ENCODE assay signal across 9 mouse cellular contexts in the genomic region with DNA sequence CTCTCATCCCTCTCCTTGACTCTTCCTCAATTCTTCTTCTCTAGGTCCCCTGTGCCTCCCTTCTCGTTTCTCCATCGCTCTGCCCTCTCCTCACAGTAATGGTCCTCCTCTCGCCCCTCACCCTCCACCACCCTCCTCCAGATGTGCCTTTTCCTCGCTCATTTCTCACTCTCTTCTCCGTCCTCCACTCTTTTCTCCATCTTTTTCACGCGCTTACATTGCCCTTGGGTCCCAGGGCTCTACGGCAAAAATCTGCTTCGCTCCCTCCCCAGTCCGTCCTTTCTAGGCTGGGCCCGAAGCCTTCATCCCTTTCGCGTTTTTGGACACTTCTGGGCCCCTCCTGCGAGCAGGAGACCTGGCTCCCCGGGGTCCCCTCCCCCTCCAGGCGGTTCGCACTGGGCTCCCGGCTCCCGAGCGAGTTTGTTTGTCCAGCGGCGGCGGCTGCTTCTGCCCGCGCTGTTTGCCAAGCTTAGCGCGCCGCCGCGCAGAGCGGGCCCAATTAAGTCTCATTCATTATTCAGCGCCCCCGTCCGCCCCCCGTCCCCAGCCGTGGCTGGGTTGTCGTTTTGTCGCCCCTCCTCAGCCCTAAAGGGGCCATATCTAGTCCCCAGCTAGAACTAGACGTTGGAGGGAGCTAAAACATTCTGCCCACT. TPM values are rescaled to one million over a fixed set of nuclear protein-coding genes. Genes with fewer than 3 reads are reported as not detected.
DNase-seq lines count a peak whose midpoint lies in the region; ATAC-seq and TF ChIP-seq lines count a peak whose summit lies in the region.
"Had no signal": no experiment of that assay in that cellular context is flagged by ENCODE, and none has a peak within 500 bp of the region (broad histone marks: within the 10 kb centered on the region; RNA-seq: fewer than 3 reads in every experiment).

No protein-coding gene starts in this region.

- H3K36me3 ChIP-seq in embryonic facial prominence, embryonic 13.5 days = no peaks in the 10 kb centered on the region
- no peaks in the 10 kb centered on the region for H3K36me3 ChIP-seq in intestine, embryonic 14.5 days (ENCODE audit: control insufficient read depth, insufficient read depth, low read length)
- H3K36me3 ChIP-seq in small intestine, adult 2 months (ENCODE audit: control insufficient read depth, insufficient read depth, low read length) = peaks cover 9% of the 10 kb centered on the region
- no peaks in the 10 kb centered on the region for H3K36me3 ChIP-seq in thymus, adult 2 months (ENCODE audit: control insufficient read depth, insufficient read depth, low read length)

- H3K9me3 ChIP-seq in embryonic facial prominence, embryonic 13.5 days = no peaks in the 10 kb centered on the region
- H3K9me3 ChIP-seq in intestine, embryonic 14.5 days (ENCODE audit: control insufficient read depth, low read length) = no peaks in the 10 kb centered on the region

- H3K4me3 ChIP-seq in embryonic facial prominence, embryonic 13.5 days = peak overlapping the region; percentile 46
- H3K4me3 ChIP-seq in intestine, embryonic 14.5 days (ENCODE audit: low read depth, low read length) = peak overlapping the region; percentile 25
- H3K4me3 ChIP-seq in lung, adult 2 months (replicated peaks; ENCODE audit: extremely low read depth, low read depth, low read length) = peak overlapping the region; percentile 37
- peak overlapping the region; percentile 78 for H3K4me3 ChIP-seq in small intestine, adult 2 months (ENCODE audit: low read depth, low read length)
- H3K4me3 ChIP-seq in thymus, adult 2 months (ENCODE audit: control insufficient read depth, insufficient read depth, low read length) = no peak overlapping the region

- peaks cover 78% of the 10 kb centered on the region for H3K27me3 ChIP-seq in embryonic facial prominence, embryonic 13.5 days
- H3K27me3 ChIP-seq in intestine, embryonic 14.5 days (replicated peaks; ENCODE audit: control insufficient read depth, insufficient read depth, low read length) = peaks cover 68% of the 10 kb centered on the region
- H3K27me3 ChIP-seq in small intestine, adult 2 months (ENCODE audit: control insufficient read depth, insufficient read depth, low read length) = peaks cover 57% of the 10 kb centered on the region
- H3K27me3 ChIP-seq in thymus, adult 2 months (ENCODE audit: control insufficient read depth, insufficient read depth, low read length) = peaks cover 47% of the 10 kb centered on the region
- H3K27me3 ChIP-seq: CH12.LX had no signal

- H3K4me1 ChIP-seq in embryonic facial prominence, embryonic 13.5 days = peaks cover 52% of the 10 kb centered on the region
- H3K4me1 ChIP-seq in intestine, embryonic 14.5 days (replicated peaks; ENCODE audit: control insufficient read depth, insufficient read depth, low read length) = peaks cover 22% of the 10 kb centered on the region
- peaks cover 18% of the 10 kb centered on the region for H3K4me1 ChIP-seq in lung, adult 2 months (ENCODE audit: control insufficient read depth, insufficient read depth, low read length)
- peaks cover 17% of the 10 kb centered on the region for H3K4me1 ChIP-seq in small intestine, adult 2 months (ENCODE audit: control insufficient read depth, insufficient read depth, insufficient read length, low read length)
- H3K4me1 ChIP-seq in thymus, adult 2 months (replicated peaks; ENCODE audit: control insufficient read depth, insufficient read depth, low read length) = 0 out of 2 replicates have a peak, but pooled peaks cover 8% of the 10 kb centered on the region

- peak overlapping the region; percentile 55; the same call in 1 of the 2 replicates for H3K9ac ChIP-seq in embryonic facial prominence, embryonic 13.5 days
- H3K9ac ChIP-seq in intestine, embryonic 14.5 days (ENCODE audit: low read length) = no peak overlapping the region

- TF ChIP-seq CTCF in lung, adult 2 months (IDR thresholded peaks at IDR 0.05; ENCODE audit: insufficient read depth, low read length) = no peak
- no peak for TF ChIP-seq CTCF in small intestine, adult 2 months (IDR thresholded peaks at IDR 0.05; ENCODE audit: extremely low read depth, insufficient read length, insufficient replicate concordance, low read depth, low read length)
- no peak for TF ChIP-seq CTCF in thymus, adult 2 months (IDR thresholded peaks at IDR 0.05; ENCODE audit: borderline replicate concordance, control insufficient read depth, extremely low read depth, insufficient read depth, low read length, poor library complexity)

- peak; percentile 66 for DNase-seq in embryo, embryonic 11 days
- DNase-seq in embryo, embryonic 10.5 days (ENCODE audit: low spot score) = no peak
- peak; percentile 71 for DNase-seq in intestine, embryonic 14.5 days (ENCODE audit: low spot score)
- DNase-seq in lung, adult 2 months = peak; percentile 57
- no peak for DNase-seq in frontal cortex, postnatal 25 days (ENCODE audit: low spot score in 2 of 2)
- no peak for DNase-seq in thymus, adult 2 months

- no peak for ATAC-seq in embryonic facial prominence, embryonic 13.5 days (ENCODE audit: insufficient number of reproducible peaks, insufficient read depth, low FRiP score, low TSS enrichment, low read depth)
- ATAC-seq in intestine, embryonic 14.5 days (replicated peaks; ENCODE audit: low FRiP score, low TSS enrichment, low read depth) = no peak

- H3K27ac ChIP-seq in embryonic facial prominence, embryonic 13.5 days = no peak overlapping the region
- H3K27ac ChIP-seq in intestine, embryonic 14.5 days (ENCODE audit: low read depth) = no peak overlapping the region
- H3K27ac ChIP-seq in small intestine, adult 2 months (ENCODE audit: insufficient read depth, low read depth, low read length) = no peak overlapping the region
- H3K27ac ChIP-seq in thymus, adult 2 months (ENCODE audit: control insufficient read depth, insufficient read depth, low read length) = no peak overlapping the region

- H3K4me2 ChIP-seq in embryonic facial prominence, embryonic 13.5 days = peak overlapping the region; percentile 79
- H3K4me2 ChIP-seq in intestine, embryonic 14.5 days (ENCODE audit: low read length) = peak overlapping the region; percentile 60

- under 1% methylated on average over 39 of the region's 39 CpGs for WGBS in embryonic facial prominence, embryonic 13.5 days
- under 1% methylated on average over 39 of the region's 39 CpGs for WGBS in intestine, embryonic 14.5 days
- whole genome bisulfite sequencing in lung, adult 2 months = 1% methylated on average over 39 of the region's 39 CpGs
- WGBS in small intestine, adult 2 months = 2% methylated on average over 39 of the region's 39 CpGs
- 4% methylated on average over 39 of the region's 39 CpGs for WGBS in thymus, adult 2 months

- TF ChIP-seq POLR2A in lung, adult 2 months (IDR thresholded peaks at IDR 0.05; ENCODE audit: borderline replicate concordance, extremely low read depth, low read depth, low read length) = no peak
- TF ChIP-seq POLR2A in small intestine, adult 2 months (IDR thresholded peaks at IDR 0.05; ENCODE audit: low read depth, low read length) = no peak
- no peak for TF ChIP-seq POLR2A in thymus, adult 2 months (IDR thresholded peaks at IDR 0.05; ENCODE audit: control insufficient read depth, extremely low read depth, insufficient read depth, low read length, poor library complexity)

RNA-seq across cellular contexts. Expression of a gene that starts 5.0 kb away (rescaled TPM):
- polyA plus RNA-seq in embryonic facial prominence, embryonic 13.5 days (2015; fragmentation: Nextera tagmentation; extraction: Ambion mirVana) = 0.44 and 0.52 TPM in 2 replicates
- polyA plus RNA-seq in intestine, embryonic 14.5 days (2014; fragmentation: Nextera tagmentation; extraction: Ambion mirVana) = 16.3 and 20.2 TPM in 2 replicates
- polyA plus RNA-seq in lung, adult 2 months (2012; rRNA removed) = 0.23 and 0.53 TPM in 2 replicates
- polyA plus RNA-seq in small intestine, adult 2 months (2012; rRNA removed) = 24.6 and 43.2 TPM in 2 replicates
- polyA plus RNA-seq in thymus, adult 2 months (2012; rRNA removed) = 0.39 and 0.46 TPM in 2 replicates

RNA-seq across cellular contexts. Expression of a gene that starts 10.3 kb away (rescaled TPM):
- 0.22 TPM in 1 of 2 replicates, not detected in the other for polyA plus RNA-seq in embryonic facial prominence, embryonic 13.5 days (2015; fragmentation: Nextera tagmentation; extraction: Ambion mirVana)
- polyA plus RNA-seq in intestine, embryonic 14.5 days (2014; fragmentation: Nextera tagmentation; extraction: Ambion mirVana) = 0.16 TPM in 1 of 2 replicates, not detected in the other
- polyA plus RNA-seq in lung, adult 2 months (2012; rRNA removed) = not detected in 2 replicates
- not detected in 2 replicates for polyA plus RNA-seq in small intestine, adult 2 months (2012; rRNA removed)
- 0.08 and 0.27 TPM in 2 replicates for polyA plus RNA-seq in thymus, adult 2 months (2012; rRNA removed)

RNA-seq across cellular contexts. Expression of a gene that starts 23.6 kb away (rescaled TPM):
- 30.9 and 41.1 TPM in 2 replicates for polyA plus RNA-seq in embryonic facial prominence, embryonic 13.5 days (2015; fragmentation: Nextera tagmentation; extraction: Ambion mirVana)
- 25.4 and 27.7 TPM in 2 replicates for polyA plus RNA-seq in intestine, embryonic 14.5 days (2014; fragmentation: Nextera tagmentation; extraction: Ambion mirVana)
- polyA plus RNA-seq in lung, adult 2 months (2012; rRNA removed) = 0.84 and 1.3 TPM in 2 replicates
- 5.3 and 9.0 TPM in 2 replicates for polyA plus RNA-seq in small intestine, adult 2 months (2012; rRNA removed)
- polyA plus RNA-seq in thymus, adult 2 months (2012; rRNA removed) = 40.8 and 57.0 TPM in 2 replicates

RNA-seq across cellular contexts. Expression of a gene that starts 27.8 kb away (rescaled TPM):
- polyA plus RNA-seq in embryonic facial prominence, embryonic 13.5 days (2015; fragmentation: Nextera tagmentation; extraction: Ambion mirVana) = 44.1 and 51.0 TPM in 2 replicates
- polyA plus RNA-seq in intestine, embryonic 14.5 days (2014; fragmentation: Nextera tagmentation; extraction: Ambion mirVana) = 38.4 and 41.4 TPM in 2 replicates
- polyA plus RNA-seq in lung, adult 2 months (2012; rRNA removed) = 7.1 and 10.6 TPM in 2 replicates
- 1.6 and 3.9 TPM in 2 replicates for polyA plus RNA-seq in small intestine, adult 2 months (2012; rRNA removed)
- polyA plus RNA-seq in thymus, adult 2 months (2012; rRNA removed) = 11.8 and 12.2 TPM in 2 replicates

RNA-seq across cellular contexts. Expression of a gene that starts 43.0 kb away (rescaled TPM):
- 1.8 and 7.1 TPM in 2 replicates for polyA plus RNA-seq in embryonic facial prominence, embryonic 13.5 days (2015; fragmentation: Nextera tagmentation; extraction: Ambion mirVana)
- polyA plus RNA-seq in intestine, embryonic 14.5 days (2014; fragmentation: Nextera tagmentation; extraction: Ambion mirVana) = 54.4 and 56.3 TPM in 2 replicates
- 0.71 and 1.0 TPM in 2 replicates for polyA plus RNA-seq in lung, adult 2 months (2012; rRNA removed)
- 4.6 and 4.8 TPM in 2 replicates for polyA plus RNA-seq in small intestine, adult 2 months (2012; rRNA removed)
- 1.9 and 2.3 TPM in 2 replicates for polyA plus RNA-seq in thymus, adult 2 months (2012; rRNA removed)

Comparison
In these comparisons a context has a peak if more than half of its experiments do, and no peak if none do; other contexts are left out.
1. DNase-seq: peak in embryo, embryonic 11 days (single experiment), intestine, embryonic 14.5 days (single experiment) and lung, adult 2 months (single experiment); none in embryo, embryonic 10.5 days (single experiment), frontal cortex, postnatal 25 days (0 of 2) and thymus, adult 2 months (single experiment).
2. RNA of a gene that starts 5.0 kb away (polyA plus RNA-seq): 24.6 to 43.2 TPM in small intestine, adult 2 months and 16.3 to 20.2 TPM in intestine, embryonic 14.5 days; 0.23 to 0.53 TPM in lung, adult 2 months, 0.44 to 0.52 TPM in embryonic facial prominence, embryonic 13.5 days and 0.39 to 0.46 TPM in thymus, adult 2 months; every median in the first group is over 10 times any median in the second.